Mouse (Mus musculus): ENCODE measurements at regions not wholly inside any gene's neighbourhood (a gene's known extent, or its start where the extent isn't known, plus 50 kb on each side); places are given as distances from the start of the nearest gene placed in this dataset.

DNA sequence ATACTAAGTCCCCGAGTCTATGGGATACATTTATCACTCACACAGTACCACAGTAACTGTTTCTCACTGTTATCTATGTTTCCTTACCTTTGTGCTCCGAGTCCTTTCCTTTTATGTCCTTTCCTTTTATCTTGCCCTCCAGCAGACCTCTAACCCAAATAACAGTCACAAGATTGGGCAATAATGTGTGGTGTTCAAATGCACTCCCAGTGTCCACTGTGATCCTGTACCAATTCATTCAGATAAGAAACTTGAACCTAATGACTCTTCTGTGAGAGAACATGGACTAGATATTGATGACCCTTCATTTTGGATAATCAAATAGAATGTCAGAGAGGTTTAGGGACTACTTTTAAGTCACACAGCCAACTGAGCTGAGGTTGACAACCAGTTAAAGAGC is 541.2 kb downstream of the Ebf1 start:
- H3K4me3 ChIP-seq = no peak overlapping the region
- no peaks in the 10 kb centered on the region for H3K79me2 ChIP-seq (ENCODE audit: control insufficient read depth, insufficient read depth)
- H3K27me3 ChIP-seq (ENCODE audit: control insufficient read depth, insufficient read depth, insufficient read length) = no peaks in the 10 kb centered on the region
- no peaks in the 10 kb centered on the region for H3K36me3 ChIP-seq (ENCODE audit: control insufficient read depth, insufficient read depth)
- no peak overlapping the region for H3K4me2 ChIP-seq (ENCODE audit: low read depth)
- H3ac ChIP-seq (ENCODE audit: control insufficient read depth, insufficient read length) = no peak overlapping the region
- no peak for TF ChIP-seq MAX (IDR thresholded peaks at IDR 0.05; ENCODE audit: low read depth)
- TF ChIP-seq POLR2AphosphoS2 (IDR thresholded peaks at IDR 0.05; ENCODE audit: insufficient read length, low read depth) = no peak
- TF ChIP-seq POLR2A (IDR thresholded peaks at IDR 0.05; ENCODE audit: insufficient read length, low read depth) = no peak
- TF ChIP-seq USF1 (IDR thresholded peaks at IDR 0.05; ENCODE audit: low read depth) = no peak

DNA sequence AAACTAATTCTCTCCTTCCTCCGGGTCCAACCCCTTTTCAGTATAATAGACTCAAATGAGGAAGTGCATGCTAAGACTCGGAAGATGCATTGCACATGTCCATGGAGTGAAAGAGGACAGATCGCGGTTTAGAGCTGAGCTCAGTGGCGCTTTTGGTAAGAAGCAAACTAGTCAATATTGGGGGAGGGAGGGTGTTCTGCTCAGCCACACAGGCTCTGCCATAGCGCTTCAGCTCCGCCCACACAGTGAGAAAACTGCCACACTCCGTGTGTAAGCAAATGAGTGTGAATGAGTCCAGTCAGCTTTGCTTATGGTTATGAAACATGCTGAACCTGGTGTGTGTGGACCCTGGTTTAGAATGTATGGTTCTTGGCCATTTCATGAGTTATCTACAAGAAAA is 543.8 kb downstream of the Ebf1 start:
- Histone ChIP-seq H3K79me2 (ENCODE audit: control insufficient read depth, insufficient read depth) (no peaks in the 10 kb centered on the region), H3K36me3 (ENCODE audit: control insufficient read depth, insufficient read depth) (no peaks in the 10 kb centered on the region), H3K27me3 (ENCODE audit: control insufficient read depth, insufficient read depth, insufficient read length) (no peaks in the 10 kb centered on the region), H3K4me2 (ENCODE audit: low read depth) (no peak overlapping the region), H3K4me3 (no peak overlapping the region), H3ac (ENCODE audit: control insufficient read depth, insufficient read length) (no peak overlapping the region)
- no peak for TF ChIP-seq USF1 (IDR thresholded peaks at IDR 0.05; ENCODE audit: low read depth)

GRCm38 (mm10) chr11:45173546-45173945 is 556.4 kb downstream of the Ebf1 start:
- H3ac ChIP-seq (ENCODE audit: control insufficient read depth, insufficient read length) = no peak overlapping the region
- H3K27me3 ChIP-seq (ENCODE audit: control insufficient read depth, insufficient read depth, insufficient read length) = no peaks in the 10 kb centered on the region
- TF ChIP-seq E2F4 (IDR thresholded peaks at IDR 0.05; ENCODE audit: insufficient read depth) (no peak), SRF (IDR thresholded peaks at IDR 0.05; ENCODE audit: control insufficient read depth, insufficient read length, low read depth) (no peak), CEBPB (IDR thresholded peaks at IDR 0.05; ENCODE audit: insufficient read depth, poor library complexity, severe bottlenecking) (no peak), MAX (IDR thresholded peaks at IDR 0.05; ENCODE audit: low read depth) (no peak), TCF3 (IDR thresholded peaks at IDR 0.05; ENCODE audit: insufficient read length, low read depth) (no peak)
- H3K79me2 ChIP-seq (ENCODE audit: control insufficient read depth, insufficient read depth) = no peaks in the 10 kb centered on the region
- no peak overlapping the region for H3K4me2 ChIP-seq (ENCODE audit: low read depth)
- H3K36me3 ChIP-seq (ENCODE audit: control insufficient read depth, insufficient read depth) = no peaks in the 10 kb centered on the region
- H3K4me3 ChIP-seq = no peak overlapping the region

GRCm38 (mm10) chr11:45174071-45174470 is 557.0 kb downstream of the Ebf1 start:
- Histone ChIP-seq H3ac (ENCODE audit: control insufficient read depth, insufficient read length) (no peak overlapping the region), H3K79me2 (ENCODE audit: control insufficient read depth, insufficient read depth) (no peaks in the 10 kb centered on the region), H3K4me2 (ENCODE audit: low read depth) (no peak overlapping the region), H3K36me3 (ENCODE audit: control insufficient read depth, insufficient read depth) (no peaks in the 10 kb centered on the region), H3K27me3 (ENCODE audit: control insufficient read depth, insufficient read depth, insufficient read length) (no peaks in the 10 kb centered on the region), H3K4me3 (no peak overlapping the region)
- TF ChIP-seq POLR2AphosphoS2 (IDR thresholded peaks at IDR 0.05; ENCODE audit: insufficient read length, low read depth) (no peak), USF1 (IDR thresholded peaks at IDR 0.05; ENCODE audit: low read depth) (no peak), SRF (IDR thresholded peaks at IDR 0.05; ENCODE audit: control insufficient read depth, insufficient read length, low read depth) (no peak), MYOG (IDR thresholded peaks at IDR 0.05; ENCODE audit: control insufficient read depth in 1 of 3, insufficient read depth in 1 of 3, insufficient read length in 2 of 3, low read depth in 2 of 3) (no peak), REST (IDR thresholded peaks at IDR 0.05; ENCODE audit: insufficient read depth, insufficient read length) (no peak), TCF3 (IDR thresholded peaks at IDR 0.05; ENCODE audit: insufficient read length, low read depth) (no peak), TCF12 (IDR thresholded peaks at IDR 0.05; ENCODE audit: insufficient read depth, poor library complexity, severe bottlenecking) (no peak), MAX (IDR thresholded peaks at IDR 0.05; ENCODE audit: low read depth) (no peak)

- Histone ChIP-seq H3K36me3 (ENCODE audit: control insufficient read depth, insufficient read depth) (no peaks in the 10 kb centered on the region), H3K27me3 (ENCODE audit: control insufficient read depth, insufficient read depth, insufficient read length) (no peaks in the 10 kb centered on the region), H3ac (ENCODE audit: control insufficient read depth, insufficient read length) (no peak overlapping the region), H3K79me2 (ENCODE audit: control insufficient read depth, insufficient read depth) (no peaks in the 10 kb centered on the region), H3K4me3 (no peak overlapping the region), H3K4me2 (ENCODE audit: low read depth) (peak overlapping the region; percentile 56)
- TF ChIP-seq CEBPB (IDR thresholded peaks at IDR 0.05; ENCODE audit: insufficient read depth, poor library complexity, severe bottlenecking) = peak; percentile 89
- no peak for TF ChIP-seq USF1 (IDR thresholded peaks at IDR 0.05; ENCODE audit: low read depth)
Observed at GRCm38 (mm10) chr11:45174811-45175798, 558.0 kb downstream of the Ebf1 start.

- Histone ChIP-seq H3K4me3 (no peak overlapping the region), H3K36me3 (ENCODE audit: control insufficient read depth, insufficient read depth) (no peaks in the 10 kb centered on the region), H3K4me2 (ENCODE audit: low read depth) (no peak overlapping the region), H3ac (ENCODE audit: control insufficient read depth, insufficient read length) (no peak overlapping the region), H3K79me2 (ENCODE audit: control insufficient read depth, insufficient read depth) (no peaks in the 10 kb centered on the region), H3K27me3 (ENCODE audit: control insufficient read depth, insufficient read depth, insufficient read length) (no peaks in the 10 kb centered on the region)
- TF ChIP-seq SRF (IDR thresholded peaks at IDR 0.05; ENCODE audit: control insufficient read depth, insufficient read length, low read depth) (no peak), POLR2A (IDR thresholded peaks at IDR 0.05; ENCODE audit: insufficient read length, low read depth) (no peak), TCF12 (IDR thresholded peaks at IDR 0.05; ENCODE audit: insufficient read depth, poor library complexity, severe bottlenecking) (no peak), E2F4 (IDR thresholded peaks at IDR 0.05; ENCODE audit: insufficient read depth) (no peak), TCF3 (IDR thresholded peaks at IDR 0.05; ENCODE audit: insufficient read length, low read depth) (no peak), MYOD1 (IDR thresholded peaks at IDR 0.05; ENCODE audit: control insufficient read depth in 1 of 3, insufficient read length in 2 of 3, low read depth in 2 of 3) (no peak), REST (IDR thresholded peaks at IDR 0.05; ENCODE audit: insufficient read depth, insufficient read length) (no peak), POLR2AphosphoS2 (IDR thresholded peaks at IDR 0.05; ENCODE audit: insufficient read length, low read depth) (no peak), USF1 (IDR thresholded peaks at IDR 0.05; ENCODE audit: low read depth) (no peak), MYOG (IDR thresholded peaks at IDR 0.05; ENCODE audit: control insufficient read depth in 1 of 3, insufficient read depth in 1 of 3, insufficient read length in 2 of 3, low read depth in 2 of 3) (no peak)
Observed at GRCm38 (mm10) chr11:45176971-45177370, 559.9 kb downstream of the Ebf1 start.
